Mouse (Mus musculus) spleen, postnatal 14 days (tissue): ENCODE measurements around the gene Cyld.
"Not testable (repeated sequence)": the region's sequence is repeated elsewhere in the genome, so short reads cannot be mapped to it uniquely, and the experiment has no call there.

Experiments
- DNase-seq, 2 experiments: peaks; one replicate each; pipeline ENCODE4 v3.0.0; 2021 to 2022; ENCODE audit warnings: low spot score in 2 of 2

Cyld gene

GRCm38 (mm10) chr8:88696721-88697641, at the start of gene Cyld:
TSS of gene Cyld (plus strand) at chr8:88697028.
- peak; percentile 92 to 94 for DNase-seq

- DNase-seq = no peak
These were observed 48.5 kb upstream of the Cyld start for GRCm38 (mm10) chr8:88648322-88648721.

GRCm38 (mm10) chr8:88650016-88650708, 46.7 kb upstream of the Cyld start:
- DNase-seq = no peak

GRCm38 (mm10) chr8:88651122-88651521, 45.7 kb upstream of the Cyld start:
- not testable (repeated sequence) for DNase-seq

GRCm38 (mm10) chr8:88655334-88655733, 41.5 kb upstream of the Cyld start:
- no peak for DNase-seq

GRCm38 (mm10) chr8:88659873-88660272, 37.0 kb upstream of the Cyld start:
- DNase-seq = no peak

GRCm38 (mm10) chr8:88662401-88662821, 34.4 kb upstream of the Cyld start:
- DNase-seq = peak in 1 of 2 experiments; percentile 21

- DNase-seq = no peak
These were observed 32.7 kb upstream of the Cyld start for GRCm38 (mm10) chr8:88664121-88664520.

- no peak for DNase-seq
These were observed 31.9 kb upstream of the Cyld start for GRCm38 (mm10) chr8:88664947-88665346.

- peak in 1 of 2 experiments; percentile 16 for DNase-seq
These were observed 30.4 kb upstream of the Cyld start for GRCm38 (mm10) chr8:88666435-88666834.

GRCm38 (mm10) chr8:88668400-88669086, 28.3 kb upstream of the Cyld start:
- peak; percentile 19 to 37 for DNase-seq

- no peak for DNase-seq
These were observed 26.0 kb upstream of the Cyld start for GRCm38 (mm10) chr8:88670782-88671181.

- DNase-seq = no peak
These were observed 25.3 kb upstream of the Cyld start for GRCm38 (mm10) chr8:88671575-88671974.

GRCm38 (mm10) chr8:88673859-88674258, 23.0 kb upstream of the Cyld start:
- no peak for DNase-seq

- no peak for DNase-seq
These were observed 21.3 kb upstream of the Cyld start for GRCm38 (mm10) chr8:88675372-88676165.

GRCm38 (mm10) chr8:88677071-88677470, 19.8 kb upstream of the Cyld start:
- no peak for DNase-seq

GRCm38 (mm10) chr8:88680566-88680965, 16.3 kb upstream of the Cyld start:
- no peak for DNase-seq

GRCm38 (mm10) chr8:88681046-88681445, 15.8 kb upstream of the Cyld start:
- DNase-seq = no peak

GRCm38 (mm10) chr8:88683656-88684289, 13.1 kb upstream of the Cyld start:
- DNase-seq = no peak

GRCm38 (mm10) chr8:88686226-88686905, 10.5 kb upstream of the Cyld start:
- no peak for DNase-seq
